Mouse (Mus musculus) spleen, postnatal 10 days (tissue): ENCODE measurements around the gene Enpp6.
"Not testable (repeated sequence)": the region's sequence is repeated elsewhere in the genome, so short reads cannot be mapped to it uniquely, and the experiment has no call there.

ENCODE experiments used
- DNase-seq, 2 experiments: peaks; one replicate each; pipeline ENCODE4 v3.0.0; 2021 to 2022; ENCODE audit warnings: low spot score in 2 of 2

The Enpp6 gene

GRCm38 (mm10) chr8:46995931-46996664, 9.4 kb downstream of the Enpp6 start:
- no peak for DNase-seq

DNA sequence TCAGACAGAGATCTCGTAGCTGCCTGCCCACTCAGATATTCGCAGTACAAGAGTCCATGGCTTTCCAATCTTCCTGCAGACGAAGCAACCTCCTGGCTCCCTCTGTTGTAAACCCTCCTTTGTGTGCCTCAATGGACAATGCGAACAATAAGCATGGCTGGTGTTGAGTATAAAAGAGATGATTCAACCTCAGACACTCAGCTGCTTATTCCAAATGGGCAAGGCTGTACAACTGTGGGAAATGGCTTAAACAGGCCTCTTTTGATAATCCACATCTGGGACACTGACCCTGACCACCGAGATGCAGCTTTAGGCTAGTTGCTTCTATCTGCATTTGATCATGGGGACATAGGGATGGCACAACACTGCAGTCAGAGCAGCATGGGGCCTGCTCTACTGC, 19.0 kb downstream of the Enpp6 start:
- no peak for DNase-seq

- DNase-seq, result no peak
These were observed 20.1 kb downstream of the Enpp6 start for GRCm38 (mm10) chr8:47006785-47007184.

- no peak for DNase-seq
These were observed 21.6 kb downstream of the Enpp6 start for GRCm38 (mm10) chr8:47008220-47008773.

DNA sequence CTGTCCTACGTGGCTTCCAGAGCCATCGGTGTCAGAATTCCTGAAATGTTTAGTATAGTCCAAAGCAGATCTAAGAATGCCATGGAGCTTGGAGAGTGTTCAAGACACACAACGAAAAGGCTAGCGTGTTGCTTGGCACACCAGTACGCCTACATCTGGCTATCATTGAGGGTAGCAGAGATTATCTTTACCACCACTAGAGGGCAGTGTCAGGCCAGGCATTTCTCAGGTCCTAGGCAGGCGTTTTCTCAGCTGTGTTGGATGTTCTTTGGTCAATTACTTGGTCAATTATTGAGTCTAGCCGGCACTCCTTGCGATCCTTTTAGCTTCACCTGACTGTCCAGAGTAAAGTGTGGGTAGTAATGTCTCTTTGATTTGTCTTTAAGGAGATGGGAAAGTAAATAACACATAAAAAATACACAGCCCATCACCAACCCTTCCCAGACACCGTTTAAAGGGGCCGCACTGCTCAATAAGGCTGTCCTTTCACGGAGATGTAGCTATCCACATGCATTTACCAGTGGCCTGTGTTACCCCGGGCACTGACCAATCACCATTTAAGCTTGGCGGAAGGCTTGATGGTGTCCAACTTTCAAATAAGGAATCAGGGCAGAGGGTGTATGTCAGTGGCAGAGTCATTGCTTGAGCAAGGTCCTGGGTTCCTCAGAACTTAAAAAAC, 29.7 kb downstream of the Enpp6 start:
- peak; percentile 18 to 64 for DNase-seq

DNA sequence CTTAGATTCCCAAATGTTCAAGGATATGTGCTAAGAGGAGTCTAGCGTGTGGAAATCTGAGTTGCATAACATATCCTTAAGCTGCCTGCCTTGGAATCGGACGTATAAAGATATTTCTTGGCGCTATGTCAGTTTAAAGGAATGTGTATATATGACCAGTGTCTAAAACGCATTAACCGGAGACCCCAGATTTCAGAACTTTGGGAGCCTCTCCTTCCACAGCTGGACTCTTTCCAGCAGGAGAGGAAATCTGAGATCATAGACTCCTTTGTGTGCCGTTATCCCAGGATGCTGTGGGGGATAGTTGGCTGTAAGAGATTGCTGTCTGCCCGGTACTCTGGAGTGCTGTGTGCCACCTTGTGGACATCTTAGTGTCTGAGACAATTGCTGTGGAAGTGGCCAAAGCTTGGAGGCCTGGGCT, 34.5 kb downstream of the Enpp6 start:
- no peak for DNase-seq

DNA sequence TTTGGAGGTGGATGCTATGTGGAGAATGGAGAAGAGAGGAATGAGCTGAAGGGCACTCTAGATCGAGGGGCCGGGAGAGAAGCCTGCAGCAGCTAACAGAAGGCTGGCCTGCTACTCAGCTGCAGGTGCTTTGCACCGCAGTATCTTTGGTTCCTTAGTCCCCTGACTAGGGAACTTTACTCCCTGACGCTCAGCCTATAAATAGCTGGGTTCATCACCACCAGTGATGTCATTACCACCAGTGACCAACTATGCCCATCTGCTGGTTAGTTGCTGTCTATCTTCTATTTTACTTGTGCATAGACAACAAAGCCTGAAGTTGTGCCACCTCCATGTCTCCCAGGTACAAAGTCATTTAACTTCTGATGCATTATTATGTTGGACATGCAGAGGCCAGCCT, 37.9 kb downstream of the Enpp6 start:
- no peak for DNase-seq

GRCm38 (mm10) chr8:47026841-47027490, 40.3 kb downstream of the Enpp6 start:
- DNase-seq, result no peak

- DNase-seq, result no peak
These were observed 41.8 kb downstream of the Enpp6 start for GRCm38 (mm10) chr8:47028474-47028873.

DNA sequence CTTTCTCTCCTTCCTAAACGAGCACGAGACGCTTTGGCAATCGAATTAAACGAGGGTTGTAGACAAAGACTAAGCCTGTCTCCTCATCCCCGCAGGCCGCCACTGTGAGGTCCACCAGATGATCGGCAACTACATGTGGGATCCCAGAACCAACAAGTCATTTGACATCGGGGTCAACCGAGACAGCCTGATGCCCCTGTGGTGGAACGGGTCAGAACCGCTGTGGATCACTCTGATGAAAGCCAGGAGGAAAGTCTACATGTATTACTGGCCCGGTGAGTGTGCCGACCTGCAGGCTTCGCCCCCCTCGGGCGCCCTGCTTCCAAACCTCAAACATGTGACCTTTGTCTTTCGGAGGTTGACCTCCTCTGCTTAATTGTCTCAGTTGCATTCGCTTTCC, 43.6 kb downstream of the Enpp6 start:
- no peak for DNase-seq

- no peak for DNase-seq
These were observed 45.4 kb downstream of the Enpp6 start for GRCm38 (mm10) chr8:47032081-47032480.

DNA sequence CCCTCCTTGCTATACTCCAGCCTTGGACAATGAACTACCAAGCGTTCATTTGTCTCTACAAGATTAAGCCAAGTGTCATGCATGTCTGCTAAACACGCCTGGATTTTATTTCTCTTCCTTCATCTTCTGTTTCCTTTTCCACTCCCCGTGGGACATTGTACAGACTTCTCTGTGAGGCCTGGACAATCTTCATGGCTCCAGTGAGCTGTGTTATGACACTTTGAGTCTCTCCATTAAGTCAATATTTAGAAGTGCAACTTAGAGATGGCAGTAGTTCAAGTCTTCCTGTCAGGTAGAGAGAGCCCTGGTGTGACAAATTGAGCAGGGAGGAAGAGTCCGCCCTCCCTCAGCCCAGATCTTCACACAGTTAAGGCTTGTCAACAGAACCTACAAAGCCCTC, 47.3 kb downstream of the Enpp6 start:
- no peak for DNase-seq

DNA sequence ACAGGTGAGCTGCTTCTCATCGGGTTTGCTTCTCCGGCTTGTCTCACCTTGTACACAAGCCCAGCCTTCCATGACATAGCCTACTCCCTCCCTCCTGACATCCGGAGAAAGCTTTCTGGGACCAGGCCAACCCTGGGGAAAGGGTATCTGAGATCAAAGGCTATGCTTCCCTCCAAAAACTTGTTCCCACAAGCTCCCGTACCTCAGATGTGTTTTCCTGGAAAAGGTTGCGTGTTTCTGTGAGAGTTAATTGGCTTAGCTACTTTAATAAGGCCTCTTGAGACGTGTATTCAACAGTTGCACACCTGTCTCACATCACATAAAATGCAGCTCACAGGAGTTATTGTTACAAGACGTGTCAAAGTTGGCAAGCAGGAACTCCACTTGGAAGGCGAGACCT, 49.8 kb downstream of the Enpp6 start:
- DNase-seq, result no peak

DNA sequence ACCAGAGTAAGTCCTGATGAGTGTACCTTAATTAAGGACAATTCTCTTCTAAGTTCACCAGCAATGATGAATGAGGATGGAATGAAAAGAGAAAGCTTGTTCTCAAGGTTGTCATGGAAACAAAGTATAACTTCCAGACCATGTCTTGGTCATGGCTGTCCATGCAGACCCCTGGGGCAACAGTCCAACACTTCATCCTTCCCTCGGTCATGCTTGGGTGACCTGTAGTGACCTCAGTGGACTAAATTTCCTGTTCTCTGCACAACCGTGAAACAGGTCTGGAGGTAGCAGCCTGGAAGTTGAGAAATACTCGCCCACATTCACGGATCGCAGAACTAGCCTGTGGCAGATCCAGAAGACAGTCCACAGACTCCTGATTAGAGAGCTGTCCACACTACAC, 50.7 kb downstream of the Enpp6 start:
- DNase-seq, result no peak

DNA sequence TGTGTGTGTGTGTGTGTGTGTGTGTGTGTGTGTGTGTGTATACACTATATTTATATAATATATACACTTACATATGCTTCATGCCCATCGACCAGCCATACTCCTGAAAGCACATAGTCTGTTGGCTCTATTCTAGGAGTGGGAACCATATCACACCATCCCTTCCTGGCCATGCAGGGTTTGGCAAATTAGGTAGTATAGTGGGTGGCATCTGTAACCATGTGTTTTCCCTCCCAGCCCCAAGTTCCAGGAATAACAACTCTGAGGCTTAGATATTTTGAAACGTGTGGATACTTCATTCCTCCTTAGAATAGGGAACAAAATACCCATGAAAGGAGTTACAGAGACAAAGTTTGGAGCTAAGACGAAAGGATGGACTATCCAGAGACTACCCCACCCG, 53.5 kb downstream of the Enpp6 start:
- not testable (repeated sequence) for DNase-seq

DNA sequence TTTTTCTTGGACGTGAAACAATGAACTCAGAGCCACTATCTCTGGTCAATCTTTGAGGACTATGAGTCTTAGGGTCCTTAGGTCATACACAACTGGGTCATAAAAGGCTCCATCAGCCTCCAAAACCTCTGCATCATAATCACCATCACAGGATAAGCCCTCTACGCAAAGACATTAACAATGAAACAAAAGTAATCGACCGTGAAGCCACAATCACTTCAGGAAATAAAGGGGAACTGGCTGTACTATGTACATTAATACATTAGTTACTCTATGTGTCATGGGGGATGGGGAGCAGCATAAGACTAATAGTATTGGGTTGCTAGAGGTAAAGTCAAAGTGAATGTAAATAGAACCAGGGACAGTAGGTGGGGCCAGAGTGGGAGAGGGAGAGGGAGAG, 59.7 kb downstream of the Enpp6 start:
- DNase-seq, result no peak

- DNase-seq, result no peak
These were observed 60.5 kb downstream of the Enpp6 start for GRCm38 (mm10) chr8:47047146-47047545.

DNA sequence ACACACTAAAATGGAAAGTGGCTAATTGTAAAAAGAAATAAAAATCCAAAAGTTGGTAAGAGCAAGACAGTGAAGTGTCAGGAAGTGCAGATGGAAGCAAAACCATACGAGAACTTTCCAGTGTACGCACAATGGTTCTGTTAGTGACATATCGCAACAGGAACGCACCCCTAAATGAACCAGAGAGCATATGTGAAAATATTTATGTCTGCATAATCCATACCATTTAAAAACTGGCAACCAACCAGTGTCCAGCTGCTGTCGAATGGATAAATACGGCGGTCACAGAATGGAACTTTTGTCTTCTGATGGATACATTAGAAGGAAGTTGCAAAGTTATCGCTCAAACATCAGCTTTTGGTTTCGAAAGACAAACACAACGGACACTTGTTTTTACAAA, 61.9 kb downstream of the Enpp6 start:
- DNase-seq, result no peak

GRCm38 (mm10) chr8:47052643-47053042, 66.0 kb downstream of the Enpp6 start:
- DNase-seq, result no peak

DNA sequence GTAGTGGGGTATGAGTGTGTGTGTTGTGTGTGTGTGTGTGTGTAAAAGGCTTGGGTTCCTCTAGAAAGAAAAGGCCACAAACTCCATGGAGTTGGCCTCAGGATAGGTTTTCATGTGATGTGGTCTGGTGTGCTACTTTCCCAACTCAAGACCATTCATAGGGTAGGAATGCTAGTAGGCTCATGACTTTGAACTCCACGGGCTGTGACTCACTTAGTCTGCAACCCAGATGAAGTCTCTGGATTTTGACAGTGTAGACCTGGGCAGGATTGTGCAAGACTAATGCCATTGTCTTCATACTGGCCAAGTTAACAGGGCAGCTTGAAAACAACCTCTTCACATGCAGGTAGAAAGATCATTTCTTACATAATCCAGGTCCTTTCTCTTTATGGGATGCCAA, 69.4 kb downstream of the Enpp6 start:
- DNase-seq, result no peak

- no peak for DNase-seq
These were observed 71.8 kb downstream of the Enpp6 start for GRCm38 (mm10) chr8:47058526-47058925.

GRCm38 (mm10) chr8:47058971-47059370, 72.3 kb downstream of the Enpp6 start:
- no peak for DNase-seq
